Mouse (Mus musculus) CD4-positive, CD25-positive, alpha-beta regulatory T cell, adult 9 weeks (primary cell): ENCODE results near the gene Asb14. TPM values are rescaled to one million over a fixed set of nuclear protein-coding genes. Genes with fewer than 3 reads are reported as not detected.

Experiments
- polyA plus RNA-seq: library from polyadenylated mRNA; unstranded; fragments of 100-300 nt; shearing (Covaris generic); gene quantifications from one replicate; pipeline ENCODE4 v1.2.1, GENCODE M21; 2017

Asb14 gene
- polyA plus RNA-seq = 0.56 TPM

GRCm38 (mm10) chr14:26894392-26894791, at the start of gene Asb14:
Asb14 (plus strand) TSS chr14:26894557.

Other genes starting within 250 kb of the Asb14 start
- gene Pde12, start 224.7 kb upstream of the Asb14 start, polyA plus RNA-seq = 4.6 TPM
- 0.07 TPM for gene Dnah12, start 201.3 kb upstream of the Asb14 start, polyA plus RNA-seq
- gene Appl1, start 76.7 kb downstream of the Asb14 start, polyA plus RNA-seq = 45.4 TPM
- 1.6 TPM for gene Hesx1, start 99.9 kb downstream of the Asb14 start, polyA plus RNA-seq
- gene Il17rd, start 144.4 kb downstream of the Asb14 start, polyA plus RNA-seq = 0.29 TPM
- 316 TPM for gene Arhgef3, start 220.3 kb downstream of the Asb14 start, polyA plus RNA-seq